Mouse (Mus musculus) kidney, adult 18-20 months (tissue): ENCODE results near the gene Gm49373.
A peak's percentile ranks its signal among the peaks of the same experiment; 100 is the strongest.

Experiments
- DNase-seq: peaks from one replicate; pipeline ENCODE4 v3.0.0; 2021

The Gm49373 gene

GRCm38 (mm10) chr9:21073044-21073840 lies at the start of gene Gm49373, which contains the start of gene Fdx1l:
Gene Gm49373, minus strand, starts transcription at chr9:21073096.
Gene Fdx1l, minus strand, starts transcription at chr9:21073614.
- DNase-seq: peak; percentile 91

GRCm38 (mm10) chr9:21121483-21121882 lies 48.6 kb upstream of the Gm49373 start:
- no peak for DNase-seq

GRCm38 (mm10) chr9:21117073-21117472 lies 44.2 kb upstream of the Gm49373 start:
- DNase-seq: no peak

- DNase-seq: no peak
Measured at GRCm38 (mm10) chr9:21115105-21115504, 42.2 kb upstream of the Gm49373 start.

- DNase-seq: no peak
Measured at GRCm38 (mm10) chr9:21114190-21114589, 41.3 kb upstream of the Gm49373 start.

GRCm38 (mm10) chr9:21113751-21114150 lies 40.9 kb upstream of the Gm49373 start:
- no peak for DNase-seq

- DNase-seq: no peak
Measured at GRCm38 (mm10) chr9:21107607-21108237, 34.8 kb upstream of the Gm49373 start.

GRCm38 (mm10) chr9:21105760-21106564 lies 33.1 kb upstream of the Gm49373 start:
- no peak for DNase-seq

GRCm38 (mm10) chr9:21104814-21105213 lies 31.9 kb upstream of the Gm49373 start:
- DNase-seq: no peak

GRCm38 (mm10) chr9:21102076-21102475 lies 29.2 kb upstream of the Gm49373 start:
- DNase-seq: no peak

GRCm38 (mm10) chr9:21100447-21101161 lies 27.7 kb upstream of the Gm49373 start:
- no peak for DNase-seq

GRCm38 (mm10) chr9:21097793-21098192 lies 24.9 kb upstream of the Gm49373 start:
- no peak for DNase-seq

GRCm38 (mm10) chr9:21095958-21096357 lies 23.1 kb upstream of the Gm49373 start:
- DNase-seq: no peak

- no peak for DNase-seq
Measured at GRCm38 (mm10) chr9:21093423-21093822, 20.5 kb upstream of the Gm49373 start.

GRCm38 (mm10) chr9:21091707-21092320 lies 18.9 kb upstream of the Gm49373 start, which contains the start of the genes Gm38431 and Raver1:
Gene Gm38431, minus strand, starts transcription at chr9:21091997.
Gene Raver1, minus strand, starts transcription at chr9:21092008.
- DNase-seq: peak; percentile 98

- DNase-seq: no peak
Measured at GRCm38 (mm10) chr9:21090972-21091706, 18.2 kb upstream of the Gm49373 start.

- no peak for DNase-seq
Measured at GRCm38 (mm10) chr9:21090537-21090936, 17.6 kb upstream of the Gm49373 start.

- DNase-seq: no peak
Measured at GRCm38 (mm10) chr9:21083324-21083723, 10.4 kb upstream of the Gm49373 start.

GRCm38 (mm10) chr9:21081127-21081526 lies 8.2 kb upstream of the Gm49373 start:
- no peak for DNase-seq

- no peak for DNase-seq
Measured at GRCm38 (mm10) chr9:21075625-21076024, 2.7 kb upstream of the Gm49373 start.

- no peak for DNase-seq
Measured at GRCm38 (mm10) chr9:21074173-21074572, 1.3 kb upstream of the Gm49373 start.
